Mouse (Mus musculus) C2C12 (cell line): ENCODE results near the gene Adcy9. TPM values are rescaled to one million over a fixed set of nuclear protein-coding genes. Genes with fewer than 3 reads are reported as not detected.

Experiments used
- H3K27me3 ChIP-seq: one replicate; pipeline ENCODE4 v1.6.1; 2011; ENCODE audit not compliant: control insufficient read depth, insufficient read depth, insufficient read length
- H3K36me3 ChIP-seq: one replicate; pipeline ENCODE4 v1.6.1; 2011; ENCODE audit not compliant: control insufficient read depth, insufficient read depth
- H3K4me3 ChIP-seq: one replicate; pipeline ENCODE4 v1.5.1; 2011; ENCODE audit warnings: mild to moderate bottlenecking, control low read depth; ENCODE audit not compliant: poor library complexity, insufficient read depth, severe bottlenecking
- H3K79me2 ChIP-seq: one replicate; pipeline ENCODE4 v1.6.1; 2011; ENCODE audit not compliant: control insufficient read depth, insufficient read depth
- H3K79me3 ChIP-seq: one replicate; pipeline ENCODE4 v1.6.1; 2011; ENCODE audit warnings: low read depth, control low read depth
- H3ac ChIP-seq: one replicate; pipeline ENCODE3; 2011; ENCODE audit warnings: low read depth; ENCODE audit not compliant: control insufficient read depth, insufficient read length
- CEBPB ChIP-seq: IDR thresholded peaks from one replicate; pipeline ENCODE4 v1.6.1; 2011; ENCODE audit warnings: low read depth, mild to moderate bottlenecking, control low read depth, moderate library complexity
- CTCF ChIP-seq: IDR thresholded peaks from one replicate; pipeline ENCODE4 v1.5.1; 2011; ENCODE audit not compliant: control insufficient read depth, insufficient read depth, insufficient read length
- FOSL1 ChIP-seq: IDR thresholded peaks from one replicate; pipeline ENCODE4 v1.8.0; 2011; ENCODE audit warnings: mild to moderate bottlenecking, low read length; ENCODE audit not compliant: poor library complexity, insufficient read depth, severe bottlenecking
- MAX ChIP-seq: IDR thresholded peaks from one replicate; pipeline ENCODE4 v1.6.1; 2011; ENCODE audit warnings: mild to moderate bottlenecking, control low read depth
- MYOD1 ChIP-seq: IDR thresholded peaks from one replicate; pipeline ENCODE4 v1.6.1; 2011; ENCODE audit warnings: low read depth; ENCODE audit not compliant: control insufficient read depth, insufficient read length
- MYOG ChIP-seq: IDR thresholded peaks from one replicate; pipeline ENCODE4 v1.6.1; 2011; ENCODE audit not compliant: control insufficient read depth, insufficient read length; ENCODE audit errors: extremely low read depth
- USF1 ChIP-seq: IDR thresholded peaks from one replicate; pipeline ENCODE4 v1.6.1; 2011; ENCODE audit warnings: low read depth, mild to moderate bottlenecking, control low read depth, moderate library complexity
- polyA plus RNA-seq: library from polyadenylated mRNA; unstranded; fragments of >200 nt; fragmentation: generic; extraction: Trizol; gene quantifications from one replicate; pipeline ENCODE4 v1.2.1, GENCODE M21; 2012; ENCODE audit warnings: missing spikeins

Gene Adcy9
- polyA plus RNA-seq, 1 experiment: 2.2 TPM

DNA sequence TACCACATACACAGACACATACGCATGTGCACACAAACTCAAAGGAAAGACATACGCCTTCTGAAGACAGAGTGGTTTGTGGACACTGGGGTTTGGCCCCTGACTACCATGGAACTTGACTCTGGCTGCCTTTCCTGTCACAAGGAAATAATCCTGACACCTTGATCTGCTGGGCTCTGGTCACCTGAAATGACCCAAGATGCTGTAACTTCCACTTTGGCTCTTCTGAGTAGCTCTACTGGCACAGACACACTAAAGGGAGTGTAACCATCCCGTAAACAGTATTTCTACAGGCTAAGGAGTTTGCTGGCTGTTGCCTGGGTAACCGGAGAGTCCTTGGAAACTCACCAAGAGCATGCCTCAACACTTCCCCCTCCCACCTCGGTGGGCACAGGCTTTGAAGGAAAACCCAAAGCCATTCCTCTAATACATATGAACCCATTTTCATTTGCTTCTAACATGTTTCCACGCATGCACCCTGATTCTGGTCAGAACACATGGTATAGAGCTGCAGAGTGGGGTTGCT lies 102.2 kb downstream of the Adcy9 start:
- Histone ChIP-seq H3K79me2 (no peaks in the 10 kb centered on the region), H3K79me3 (no peaks in the 10 kb centered on the region), H3ac (no peak overlapping the region), H3K27me3 (no peaks in the 10 kb centered on the region), H3K4me3 (no peak overlapping the region), H3K36me3 (no peaks in the 10 kb centered on the region)
- TF ChIP-seq FOSL1: no peak
- TF ChIP-seq MYOD1: no peak
- TF ChIP-seq USF1: no peak
- TF ChIP-seq MYOG: no peak
- TF ChIP-seq CTCF: no peak
- no peak for TF ChIP-seq MAX
- TF ChIP-seq CEBPB: no peak

GRCm38 (mm10) chr16:4316094-4316474 lies 104.2 kb downstream of the Adcy9 start:
- Histone ChIP-seq H3K36me3 (no peaks in the 10 kb centered on the region), H3K79me3 (no peaks in the 10 kb centered on the region), H3K79me2 (no peaks in the 10 kb centered on the region), H3K4me3 (no peak overlapping the region), H3ac (no peak overlapping the region), H3K27me3 (no peaks in the 10 kb centered on the region)
- no peak for TF ChIP-seq MYOG
- TF ChIP-seq CTCF: peak; percentile 98

DNA sequence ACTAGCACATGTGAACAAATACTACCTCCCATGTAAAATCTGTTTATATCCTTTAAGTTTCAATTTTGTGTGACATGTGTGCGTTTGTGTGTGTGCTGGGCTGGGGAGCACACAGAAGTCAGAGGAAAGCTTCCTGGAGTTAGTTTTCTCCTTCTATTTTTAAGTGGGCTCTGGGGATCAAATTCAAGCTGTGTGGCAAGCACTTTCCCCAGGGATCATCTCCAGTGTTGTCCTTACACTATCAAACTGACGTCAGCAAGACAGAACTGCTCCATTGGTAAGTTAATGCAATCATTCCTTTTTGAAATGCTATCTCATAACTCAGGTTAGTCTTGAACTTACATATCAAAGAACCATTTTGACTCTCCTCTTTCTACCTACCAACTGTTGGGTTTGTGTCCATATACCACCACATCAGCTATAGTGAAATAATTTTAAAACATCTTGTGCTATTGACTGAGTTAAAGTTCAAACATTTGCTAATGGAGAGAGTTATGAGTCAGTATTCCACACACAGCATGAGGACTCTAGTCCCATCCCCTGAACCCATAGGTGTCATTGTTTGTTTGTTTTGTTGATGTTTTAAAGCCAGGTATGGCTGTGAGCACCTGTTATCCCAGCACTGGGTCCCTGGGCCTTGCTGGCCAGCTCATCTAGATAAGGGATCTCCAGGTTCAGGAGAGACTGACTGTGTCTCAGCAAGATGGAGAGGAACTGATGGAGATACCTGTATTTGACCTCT lies 104.8 kb downstream of the Adcy9 start:
- Histone ChIP-seq H3K4me3 (no peak overlapping the region), H3K79me2 (no peaks in the 10 kb centered on the region), H3K27me3 (no peaks in the 10 kb centered on the region), H3K79me3 (no peaks in the 10 kb centered on the region), H3K36me3 (no peaks in the 10 kb centered on the region), H3ac (no peak overlapping the region)
- TF ChIP-seq USF1 (no peak), MYOG (no peak), MAX (no peak), CTCF (no peak), MYOD1 (no peak), CEBPB (no peak), FOSL1 (no peak)

DNA sequence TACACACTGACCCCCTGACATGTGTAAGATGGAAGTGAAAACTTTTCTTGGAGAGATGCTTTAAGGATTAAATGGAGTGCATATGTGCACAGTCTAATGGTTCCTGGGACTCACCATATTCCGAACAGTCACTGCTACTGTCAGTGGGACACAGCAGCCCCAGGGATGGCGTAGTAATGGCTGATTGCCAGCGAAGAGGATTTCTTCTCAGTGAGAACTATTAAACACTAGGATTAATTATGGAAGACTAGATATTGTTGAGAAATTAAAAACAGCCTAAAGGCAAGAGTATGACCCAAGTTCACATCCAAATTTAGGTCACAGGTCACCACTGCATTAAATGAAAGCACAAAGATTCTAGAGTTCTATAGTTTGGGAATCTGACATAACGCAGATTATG lies 105.4 kb downstream of the Adcy9 start:
- H3K79me3 ChIP-seq: no peaks in the 10 kb centered on the region
- no peak for TF ChIP-seq MAX
- TF ChIP-seq FOSL1: no peak
- no peak for TF ChIP-seq CTCF
- no peak for TF ChIP-seq MYOD1
- no peak for TF ChIP-seq CEBPB
- no peak for TF ChIP-seq USF1
- no peak for TF ChIP-seq MYOG

DNA sequence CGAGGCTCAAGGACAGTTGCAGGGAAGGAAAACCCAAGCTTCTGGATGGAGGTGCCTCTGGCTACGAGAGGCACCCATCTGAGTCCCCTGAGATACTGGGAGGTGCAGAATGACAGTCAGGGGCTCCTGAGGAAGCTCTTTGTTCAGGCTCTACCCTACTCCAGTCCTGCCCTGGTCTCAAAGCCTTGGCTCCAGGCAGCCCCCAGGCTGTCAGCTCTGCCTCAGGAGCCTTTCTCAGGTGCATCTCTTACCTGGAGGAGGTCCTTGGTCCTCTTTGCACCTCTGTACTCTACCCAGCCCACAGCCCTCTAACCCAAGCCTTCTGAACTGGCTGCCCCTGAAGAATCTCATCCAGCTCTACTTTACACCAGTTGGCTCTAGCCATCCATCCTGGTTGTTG lies 108.3 kb downstream of the Adcy9 start:
- Histone ChIP-seq H3ac (no peak overlapping the region), H3K79me2 (no peaks in the 10 kb centered on the region), H3K79me3 (no peaks in the 10 kb centered on the region), H3K36me3 (no peaks in the 10 kb centered on the region), H3K4me3 (no peak overlapping the region), H3K27me3 (no peaks in the 10 kb centered on the region)
- TF ChIP-seq CTCF (no peak), MYOD1 (no peak), USF1 (no peak), MAX (no peak)

More for the DNA sequence above, 105.4 kb downstream of the Adcy9 start:
- Histone ChIP-seq H3K36me3 (no peaks in the 10 kb centered on the region), H3K27me3 (no peaks in the 10 kb centered on the region), H3K79me2 (no peaks in the 10 kb centered on the region), H3ac (no peak overlapping the region), H3K4me3 (no peak overlapping the region)

- H3K27me3 ChIP-seq: no peaks in the 10 kb centered on the region
- no peaks in the 10 kb centered on the region for H3K79me2 ChIP-seq
- no peaks in the 10 kb centered on the region for H3K79me3 ChIP-seq
- H3ac ChIP-seq: no peak overlapping the region
- H3K36me3 ChIP-seq: no peaks in the 10 kb centered on the region
- H3K4me3 ChIP-seq: no peak overlapping the region
- TF ChIP-seq CTCF (no peak), MYOG (no peak), USF1 (no peak), MAX (no peak), CEBPB (no peak), FOSL1 (no peak), MYOD1 (no peak)
These were observed 108.7 kb downstream of the Adcy9 start for GRCm38 (mm10) chr16:4311608-4312007.
